Mouse (Mus musculus) MEL (cell line): Measurements from ENCODE around the gene Syk.

Experiments used
- CHD2 ChIP-seq: IDR thresholded peaks from 2 replicates; pipeline ENCODE4 v1.6.1; 2011; ENCODE audit warnings: low read length, improper control_type of control experiment
- CTCF ChIP-seq, 3 experiments: IDR thresholded peaks in 2 of 3; conservative IDR thresholded peaks in 1 of 3; 2 replicates each; pipeline ENCODE4 v1.5.1; 2011 to 2012; ENCODE audit warnings: low read length in 3 of 3, low read depth in 2 of 3, mild to moderate bottlenecking in 2 of 3, improper control_type of control experiment in 1 of 3, inconsistent platforms in 1 of 3, mixed read lengths in 1 of 3, moderate library complexity in 1 of 3; ENCODE audit not compliant: control insufficient read depth in 1 of 3, insufficient read depth in 1 of 3, poor library complexity in 1 of 3, severe bottlenecking in 1 of 3
- E2F4 ChIP-seq: IDR thresholded peaks from 2 replicates; pipeline ENCODE4 v1.6.1; 2011; ENCODE audit warnings: low read depth, low read length, improper control_type of control experiment, borderline replicate concordance
- POLR2A ChIP-seq, 2 experiments: IDR thresholded peaks; 2 replicates each; pipeline ENCODE4 v1.6.1; 2011 to 2012; ENCODE audit warnings: low read length in 2 of 2, mild to moderate bottlenecking in 2 of 2, control low read depth in 1 of 2, improper control_type of control experiment in 1 of 2, low read depth in 1 of 2, moderate library complexity in 1 of 2; ENCODE audit not compliant: control insufficient read depth in 1 of 2, insufficient read depth in 1 of 2, poor library complexity in 1 of 2
- ZNF384 ChIP-seq: IDR thresholded peaks from 2 replicates; pipeline ENCODE4 v1.6.1; 2012; ENCODE audit warnings: low read depth, mild to moderate bottlenecking, inconsistent platforms, low read length, improper control_type of control experiment

- TF ChIP-seq CHD2 (no peak), ZNF384 (no peak), CTCF (IDR thresholded peaks at IDR 0.05 in 2 of 3, conservative IDR thresholded peaks at IDR 0.05 in 1 of 3; ENCODE audit: control insufficient read depth in 1 of 3, insufficient read depth in 1 of 3, low read depth in 2 of 3, low read length in 3 of 3, poor library complexity in 1 of 3, severe bottlenecking in 1 of 3) (no peak), POLR2A (IDR thresholded peaks at IDR 0.05; ENCODE audit: control insufficient read depth in 1 of 2, insufficient read depth in 1 of 2, low read depth in 1 of 2, low read length in 2 of 2, poor library complexity in 1 of 2) (no peak), E2F4 (no peak)
Observed at GRCm38 (mm10) chr13:52647996-52648712, 65.2 kb downstream of the Syk start.
